Mouse (Mus musculus): ENCODE data around the gene Xrcc1. TPM values are rescaled to one million over a fixed set of nuclear protein-coding genes. Genes with fewer than 3 reads are reported as not detected.

Xrcc1 gene
- total and polyA plus RNA-seq, 2 experiments from 2014 or later: 41.9 to 51.8 TPM

DNA sequence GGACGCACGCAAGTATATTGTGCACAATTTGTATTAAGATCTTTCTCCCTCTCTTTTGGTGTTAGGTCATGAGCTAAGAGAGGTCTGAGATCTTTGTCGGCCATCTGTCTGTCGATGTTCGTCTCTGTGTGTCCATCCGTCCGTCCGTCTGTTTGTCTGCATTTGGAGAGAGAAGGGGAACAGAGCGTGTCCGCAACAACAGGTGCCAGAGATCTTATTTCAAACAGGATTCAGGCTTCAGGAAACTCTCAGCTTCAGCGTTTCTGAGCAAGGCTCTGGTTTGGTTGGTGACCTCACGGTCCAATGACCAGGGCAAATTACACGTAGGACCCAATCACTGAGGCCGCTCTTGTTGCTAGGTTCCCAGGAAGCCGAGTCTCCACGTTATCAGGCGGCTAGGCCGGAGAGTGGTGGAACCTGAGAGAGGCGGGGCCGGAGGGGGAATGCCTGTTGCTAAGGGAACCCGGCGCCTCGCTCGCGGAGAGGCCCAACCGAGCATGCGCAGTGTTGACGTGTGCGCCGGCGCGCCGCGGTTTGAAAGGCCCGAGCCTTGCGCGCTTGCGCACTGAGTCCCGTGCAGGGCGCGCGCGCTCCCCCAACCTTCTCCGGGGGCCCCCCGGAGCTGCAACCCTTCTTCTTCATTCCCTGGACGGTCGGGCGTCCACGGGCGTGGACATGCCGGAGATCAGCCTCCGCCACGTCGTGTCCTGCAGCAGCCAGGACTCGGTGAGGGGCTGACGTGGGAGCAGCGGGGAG is 723 bp downstream of the Xrcc1 start:
- H3K4me2 ChIP-seq (ENCODE audit: low read depth, low read length, poor library complexity, severe bottlenecking): peak overlapping the region; percentile 71
- H3K27me3 ChIP-seq (ENCODE audit: insufficient read depth, low read length): no peaks in the 10 kb centered on the region
- H3K27ac ChIP-seq (ENCODE audit: low read depth, low read length): peak overlapping the region; percentile 57; the same call in 1 of the 2 replicates
- peak overlapping the region; percentile 74 for H3K9ac ChIP-seq (replicated peaks; ENCODE audit: low read length, poor library complexity, severe bottlenecking)
- peak; percentile 100 for DNase-seq (ENCODE audit: low spot score)
- no peaks in the 10 kb centered on the region for H3K9me3 ChIP-seq (ENCODE audit: low read length)
- peak; percentile 98 for ATAC-seq (ENCODE audit: low FRiP score)
- no peak for TF ChIP-seq CTCF (IDR thresholded peaks at IDR 0.05)
- H3K36me3 ChIP-seq (ENCODE audit: insufficient read depth, low read length): no peaks in the 10 kb centered on the region
- under 1% methylated on average over 54 of the region's 57 CpGs for WGBS
- peaks cover 8% of the 10 kb centered on the region; the same call in 1 of the 2 replicates for H3K4me1 ChIP-seq (ENCODE audit: insufficient read depth, low read length)
- H3K4me3 ChIP-seq (ENCODE audit: low read depth, low read length): peak overlapping the region; percentile 78

DNA sequence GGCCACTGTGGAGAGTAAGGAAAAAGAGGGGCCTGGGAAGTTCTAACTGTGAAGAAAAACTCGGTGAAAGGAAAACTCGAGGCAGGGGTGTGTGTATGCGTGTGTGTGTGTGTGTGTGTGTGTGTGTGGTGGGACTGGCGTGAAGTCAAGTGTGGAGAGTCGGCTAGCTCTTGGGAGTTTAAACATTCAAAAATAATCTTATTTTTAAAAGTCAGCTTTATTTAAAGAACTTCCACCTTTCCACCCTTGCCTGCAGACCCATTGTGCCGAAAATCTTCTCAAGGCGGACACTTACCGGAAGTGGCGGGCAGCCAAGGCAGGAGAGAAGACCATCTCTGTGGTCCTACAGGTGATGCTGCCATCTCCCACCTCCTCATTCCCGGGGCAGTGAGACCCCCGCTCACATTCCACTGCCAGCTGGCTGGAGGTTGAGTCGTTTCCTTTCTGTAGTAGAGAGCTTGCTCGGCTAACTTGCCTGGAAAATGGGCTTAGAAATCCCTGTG is 1.5 kb downstream of the Xrcc1 start:
- Histone ChIP-seq H3K9me3 (ENCODE audit: low read length) (no peaks in the 10 kb centered on the region), H3K27ac (ENCODE audit: low read depth, low read length) (0 out of 2 replicates have a peak overlapping the region, but pooled peaks have one; percentile 38), H3K4me1 (ENCODE audit: insufficient read depth, low read length) (peaks cover 8% of the 10 kb centered on the region; the same call in 1 of the 2 replicates), H3K9ac (replicated peaks; ENCODE audit: low read length, poor library complexity, severe bottlenecking) (peak overlapping the region; percentile 74), H3K27me3 (ENCODE audit: insufficient read depth, low read length) (no peaks in the 10 kb centered on the region), H3K4me3 (ENCODE audit: low read depth, low read length) (peak overlapping the region; percentile 78), H3K4me2 (ENCODE audit: low read depth, low read length, poor library complexity, severe bottlenecking) (peak overlapping the region; percentile 71), H3K36me3 (ENCODE audit: insufficient read depth, low read length) (0 out of 2 replicates have a peak, but pooled peaks cover 4% of the 10 kb centered on the region)
- DNase-seq (ENCODE audit: low spot score): no peak
- WGBS: 27% methylated on average over 13 of the region's 13 CpGs
- TF ChIP-seq CTCF (IDR thresholded peaks at IDR 0.05): no peak
- ATAC-seq (ENCODE audit: low FRiP score): peak; percentile 7; the same call in 1 of the 2 replicates

DNA sequence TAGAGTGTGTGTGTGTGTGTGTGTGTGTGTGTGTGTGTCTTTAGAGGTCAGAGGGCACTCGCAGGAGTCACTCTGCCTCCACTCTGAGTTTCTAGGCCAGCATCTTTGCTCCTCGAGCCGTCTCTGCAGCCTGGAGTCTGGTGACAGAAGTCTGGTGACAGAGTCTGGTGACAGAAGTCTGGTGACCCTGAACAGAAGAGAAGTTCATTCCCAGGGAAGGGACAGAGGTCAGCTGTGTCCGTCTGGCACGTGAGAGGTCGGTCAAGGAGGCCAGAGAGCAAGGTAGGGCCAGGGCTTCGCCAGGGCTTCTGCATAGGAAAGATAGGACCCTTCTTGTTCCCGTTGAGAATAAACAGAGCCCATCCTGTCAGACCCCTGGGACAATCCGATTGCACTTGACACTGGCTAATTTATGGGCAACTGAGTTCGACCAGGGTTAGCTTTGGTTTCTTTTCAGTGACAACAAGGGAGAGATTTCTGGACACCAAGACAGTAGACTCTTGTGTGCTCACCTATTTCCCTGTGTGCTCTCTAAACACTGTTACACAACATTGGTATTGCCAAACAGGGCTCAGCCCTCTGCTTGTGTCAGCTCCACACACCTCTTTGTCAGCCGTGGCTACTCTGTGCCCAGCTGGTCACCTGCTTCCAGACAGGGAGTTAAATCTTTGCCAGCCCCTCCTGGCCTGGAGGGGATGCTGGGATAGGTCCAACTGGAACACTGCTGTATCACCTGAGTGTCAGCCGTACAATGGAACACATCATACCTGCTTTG is 6.1 kb downstream of the Xrcc1 start:
- Histone ChIP-seq H3K4me1 (ENCODE audit: insufficient read depth, low read length) (peaks cover 4% of the 10 kb centered on the region; the same call in 1 of the 2 replicates), H3K9ac (replicated peaks; ENCODE audit: low read length, poor library complexity, severe bottlenecking) (no peak overlapping the region), H3K36me3 (ENCODE audit: insufficient read depth, low read length) (peaks cover 9% of the 10 kb centered on the region; the same call in 1 of the 2 replicates), H3K27me3 (ENCODE audit: insufficient read depth, low read length) (no peaks in the 10 kb centered on the region), H3K27ac (ENCODE audit: low read depth, low read length) (no peak overlapping the region), H3K9me3 (ENCODE audit: low read length) (no peaks in the 10 kb centered on the region), H3K4me2 (ENCODE audit: low read depth, low read length, poor library complexity, severe bottlenecking) (no peak overlapping the region), H3K4me3 (ENCODE audit: low read depth, low read length) (no peak overlapping the region)
- TF ChIP-seq CTCF (IDR thresholded peaks at IDR 0.05): no peak
- ATAC-seq (ENCODE audit: low FRiP score) (no peak), DNase-seq (ENCODE audit: low spot score) (no peak)
- 93% methylated on average over 12 of the region's 12 CpGs for WGBS

DNA sequence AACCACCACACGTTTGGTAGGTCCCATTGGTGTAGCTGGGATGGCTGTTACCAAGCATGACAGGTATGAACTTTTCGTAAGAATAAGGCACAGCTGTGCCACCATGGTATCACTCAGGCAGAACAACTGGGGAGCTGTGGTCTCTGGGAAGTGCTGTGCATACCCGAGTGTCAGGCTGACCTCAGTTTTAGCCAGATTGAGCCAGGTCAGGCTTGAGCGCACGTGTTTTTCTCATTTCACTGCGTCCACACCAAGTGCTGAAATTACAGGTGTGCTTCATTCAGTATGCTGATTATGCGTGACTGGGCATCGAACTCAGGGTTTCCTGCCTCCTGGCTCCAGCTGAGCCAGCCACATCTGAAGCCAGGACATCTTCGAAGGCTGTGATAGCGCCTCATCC is 9.7 kb downstream of the Xrcc1 start:
- H3K27ac ChIP-seq (ENCODE audit: low read depth, low read length): no peak overlapping the region
- H3K36me3 ChIP-seq (ENCODE audit: insufficient read depth, low read length): peaks cover 9% of the 10 kb centered on the region; the same call in 1 of the 2 replicates
- H3K9ac ChIP-seq (replicated peaks; ENCODE audit: low read length, poor library complexity, severe bottlenecking): no peak overlapping the region
- no peak overlapping the region for H3K4me3 ChIP-seq (ENCODE audit: low read depth, low read length)
- WGBS: 91% methylated on average over 10 of the region's 10 CpGs
- H3K4me2 ChIP-seq (ENCODE audit: low read depth, low read length, poor library complexity, severe bottlenecking): no peak overlapping the region
- H3K4me1 ChIP-seq (ENCODE audit: insufficient read depth, low read length): no peaks in the 10 kb centered on the region
- ATAC-seq (ENCODE audit: low FRiP score): no peak
- DNase-seq (ENCODE audit: low spot score): no peak
- H3K27me3 ChIP-seq (ENCODE audit: insufficient read depth, low read length): no peaks in the 10 kb centered on the region
- no peaks in the 10 kb centered on the region for H3K9me3 ChIP-seq (ENCODE audit: low read length)
- TF ChIP-seq CTCF (IDR thresholded peaks at IDR 0.05): no peak

DNA sequence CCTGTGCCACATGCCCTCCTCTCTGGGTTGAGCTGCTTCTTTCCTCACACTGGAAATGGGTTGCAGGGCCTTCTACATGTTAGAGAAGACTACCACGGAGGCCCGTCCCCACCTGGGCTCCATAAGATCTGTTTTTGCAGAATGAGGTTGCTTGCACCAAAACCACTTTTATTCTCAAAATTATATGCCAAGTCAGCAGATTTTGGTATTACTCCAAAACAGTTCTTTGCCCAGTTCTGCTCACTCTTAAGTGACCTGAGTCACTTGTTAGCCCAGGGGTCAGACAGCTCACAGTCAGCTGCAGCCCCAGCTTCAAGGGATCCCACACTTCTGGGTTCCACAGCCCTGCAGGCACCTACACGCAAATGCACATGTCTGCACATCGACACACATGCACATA is 15.4 kb downstream of the Xrcc1 start:
- Histone ChIP-seq H3K4me2 (ENCODE audit: low read depth, low read length, poor library complexity, severe bottlenecking) (no peak overlapping the region), H3K4me3 (ENCODE audit: low read depth, low read length) (no peak overlapping the region), H3K9me3 (ENCODE audit: low read length) (no peaks in the 10 kb centered on the region), H3K4me1 (ENCODE audit: insufficient read depth, low read length) (no peaks in the 10 kb centered on the region), H3K36me3 (ENCODE audit: insufficient read depth, low read length) (peaks cover 22% of the 10 kb centered on the region), H3K27me3 (ENCODE audit: insufficient read depth, low read length) (no peaks in the 10 kb centered on the region), H3K9ac (replicated peaks; ENCODE audit: low read length, poor library complexity, severe bottlenecking) (no peak overlapping the region), H3K27ac (ENCODE audit: low read depth, low read length) (no peak overlapping the region)
- WGBS: 90% methylated on average over 4 of the region's 4 CpGs
- ATAC-seq (ENCODE audit: low FRiP score): no peak
- no peak for TF ChIP-seq CTCF (IDR thresholded peaks at IDR 0.05)
- no peak for DNase-seq (ENCODE audit: low spot score)
